Mouse (Mus musculus): ENCODE measurements around the gene Hsd17b12.

Hsd17b12 gene

GRCm38 (mm10) chr2:94089901-94090300 lies 67.9 kb downstream of the Hsd17b12 start:
- DNase-seq (ENCODE audit: low read depth, low spot score), result no peak

- DNase-seq (ENCODE audit: low read depth, low spot score), result no peak
Observed at GRCm38 (mm10) chr2:94069482-94069881, 88.3 kb downstream of the Hsd17b12 start.

GRCm38 (mm10) chr2:94066540-94067135 lies 91.1 kb downstream of the Hsd17b12 start:
- no peak for DNase-seq (ENCODE audit: low read depth, low spot score)

- DNase-seq (ENCODE audit: low read depth, low spot score), result no peak
Observed at GRCm38 (mm10) chr2:94066120-94066519, 91.6 kb downstream of the Hsd17b12 start.

GRCm38 (mm10) chr2:94062791-94063190 lies 95.0 kb downstream of the Hsd17b12 start:
- DNase-seq (ENCODE audit: low read depth, low spot score), result no peak

GRCm38 (mm10) chr2:94059459-94059858 lies 98.3 kb downstream of the Hsd17b12 start:
- peak; percentile 8 for DNase-seq (ENCODE audit: low read depth, low spot score)

GRCm38 (mm10) chr2:94054813-94055212 lies 103.0 kb downstream of the Hsd17b12 start:
- peak; percentile 50 for DNase-seq (ENCODE audit: low read depth, low spot score)

- no peak for DNase-seq (ENCODE audit: low read depth, low spot score)
Observed at GRCm38 (mm10) chr2:94051952-94052351, 105.8 kb downstream of the Hsd17b12 start.

GRCm38 (mm10) chr2:94050901-94051300 lies 106.9 kb downstream of the Hsd17b12 start:
- DNase-seq (ENCODE audit: low read depth, low spot score), result no peak

- no peak for DNase-seq (ENCODE audit: low read depth, low spot score)
Observed at GRCm38 (mm10) chr2:94049471-94050176, 108.1 kb downstream of the Hsd17b12 start.

GRCm38 (mm10) chr2:94048733-94049470 lies 108.9 kb downstream of the Hsd17b12 start:
- no peak for DNase-seq (ENCODE audit: low read depth, low spot score)

GRCm38 (mm10) chr2:94048271-94048670 lies 109.5 kb downstream of the Hsd17b12 start:
- DNase-seq (ENCODE audit: low read depth, low spot score), result no peak

- DNase-seq (ENCODE audit: low read depth, low spot score), result no peak
Observed at GRCm38 (mm10) chr2:94045411-94046090, 112.2 kb downstream of the Hsd17b12 start.

- no peak for DNase-seq (ENCODE audit: low read depth, low spot score)
Observed at GRCm38 (mm10) chr2:94044174-94044573, 113.6 kb downstream of the Hsd17b12 start.

GRCm38 (mm10) chr2:94043662-94044061 lies 114.1 kb downstream of the Hsd17b12 start:
- no peak for DNase-seq (ENCODE audit: low read depth, low spot score)

- DNase-seq (ENCODE audit: low read depth, low spot score), result no peak
Observed at GRCm38 (mm10) chr2:94042461-94042860, 115.3 kb downstream of the Hsd17b12 start.

- DNase-seq (ENCODE audit: low read depth, low spot score), result peak; percentile 3
Observed at GRCm38 (mm10) chr2:94040391-94041125, 117.2 kb downstream of the Hsd17b12 start.

GRCm38 (mm10) chr2:94035428-94036331 lies 122.1 kb downstream of the Hsd17b12 start:
- DNase-seq (ENCODE audit: low read depth, low spot score), result peak; percentile 68

GRCm38 (mm10) chr2:94030602-94031001 lies 127.2 kb downstream of the Hsd17b12 start:
- DNase-seq (ENCODE audit: low read depth, low spot score), result no peak

- no peak for DNase-seq (ENCODE audit: low read depth, low spot score)
Observed at GRCm38 (mm10) chr2:94024637-94025036, 133.1 kb downstream of the Hsd17b12 start.

Measured in CD4-positive, CD25-positive, alpha-beta regulatory T cell, adult 2 months (primary cell).